Mouse (Mus musculus) left cerebral cortex, adult 11 months (tissue): ENCODE data around the gene 9930021J03Rik.

Experiments
- DNase-seq: peaks from one replicate; pipeline ENCODE4 v3.0.0; 2022; ENCODE audit warnings: low spot score

Gene 9930021J03Rik

GRCm38 (mm10) chr19:29805101-29805916, 480 bp downstream of the 9930021J03Rik start:
- no peak for DNase-seq

GRCm38 (mm10) chr19:29803946-29804345, 1.8 kb downstream of the 9930021J03Rik start:
- no peak for DNase-seq

GRCm38 (mm10) chr19:29797371-29797770, 8.4 kb downstream of the 9930021J03Rik start:
- no peak for DNase-seq

GRCm38 (mm10) chr19:29787997-29788396, 17.8 kb downstream of the 9930021J03Rik start:
- DNase-seq: no peak

GRCm38 (mm10) chr19:29782914-29783313, 22.9 kb downstream of the 9930021J03Rik start:
- no peak for DNase-seq

- DNase-seq: no peak
These were observed 51.9 kb downstream of the 9930021J03Rik start for GRCm38 (mm10) chr19:29753939-29754338.

GRCm38 (mm10) chr19:29750994-29751393, 54.8 kb downstream of the 9930021J03Rik start:
- DNase-seq: no peak

GRCm38 (mm10) chr19:29743531-29743930, 62.3 kb downstream of the 9930021J03Rik start:
- no peak for DNase-seq

- DNase-seq: no peak
These were observed 65.1 kb downstream of the 9930021J03Rik start for GRCm38 (mm10) chr19:29740661-29741060.

- no peak for DNase-seq
These were observed 66.2 kb downstream of the 9930021J03Rik start for GRCm38 (mm10) chr19:29739608-29740007.

- DNase-seq: no peak
These were observed 70.4 kb downstream of the 9930021J03Rik start for GRCm38 (mm10) chr19:29735421-29735820.

GRCm38 (mm10) chr19:29718476-29718875, 87.3 kb downstream of the 9930021J03Rik start:
- DNase-seq: no peak

GRCm38 (mm10) chr19:29717854-29718253, 87.9 kb downstream of the 9930021J03Rik start:
- DNase-seq: no peak

GRCm38 (mm10) chr19:29713451-29713850, 92.3 kb downstream of the 9930021J03Rik start:
- no peak for DNase-seq

GRCm38 (mm10) chr19:29709461-29709860, 96.3 kb downstream of the 9930021J03Rik start:
- DNase-seq: no peak

GRCm38 (mm10) chr19:29708461-29708860, 97.3 kb downstream of the 9930021J03Rik start:
- DNase-seq: no peak

GRCm38 (mm10) chr19:29708003-29708402, 97.8 kb downstream of the 9930021J03Rik start:
- DNase-seq: no peak

- no peak for DNase-seq
These were observed 98.4 kb downstream of the 9930021J03Rik start for GRCm38 (mm10) chr19:29707314-29707898.

- no peak for DNase-seq
These were observed 101.4 kb downstream of the 9930021J03Rik start for GRCm38 (mm10) chr19:29704436-29704835.

GRCm38 (mm10) chr19:29701707-29702106, 104.1 kb downstream of the 9930021J03Rik start:
- DNase-seq: no peak

GRCm38 (mm10) chr19:29697245-29697874, 108.4 kb downstream of the 9930021J03Rik start, which contains the start of gene Mlana:
Gene Mlana, plus strand, starts transcription at chr19:29697824.
- no peak for DNase-seq

- DNase-seq: no peak
These were observed 108.9 kb downstream of the 9930021J03Rik start for GRCm38 (mm10) chr19:29696840-29697239.

- no peak for DNase-seq
These were observed 109.5 kb downstream of the 9930021J03Rik start for GRCm38 (mm10) chr19:29696309-29696708.
